8 mouse cellular contexts compared by ENCODE assay signal in genomic region chr17:71250819-71251600, GRCm38 (mm10).
DNase-seq lines count a peak whose midpoint lies in the region; ATAC-seq and TF ChIP-seq lines count a peak whose summit lies in the region.

No protein-coding gene starts in this region.

- 56% methylated on average over 16 of the region's 16 CpGs for WGBS in heart, embryonic 12.5 days

- peak overlapping the region; percentile 32 for H3K4me3 ChIP-seq in gastrocnemius, adult 2 months
- H3K4me3 ChIP-seq in heart, embryonic 12.5 days: no peak overlapping the region

- H3K9me3 ChIP-seq in heart, embryonic 12.5 days (replicated peaks): no peaks in the 10 kb centered on the region

- peak overlapping the region; percentile 72 for H3K27ac ChIP-seq in gastrocnemius, adult 2 months
- peak overlapping the region; percentile 92 for H3K27ac ChIP-seq in heart, embryonic 12.5 days (ENCODE audit: poor library complexity, severe bottlenecking)

- H3K4me1 ChIP-seq in heart, embryonic 12.5 days (replicated peaks): peaks cover 83% of the 10 kb centered on the region

- H3K36me3 ChIP-seq in heart, embryonic 12.5 days: peaks cover 24% of the 10 kb centered on the region

- TF ChIP-seq CTCF in gastrocnemius, adult 2 months (IDR thresholded peaks at IDR 0.05): peak; percentile 16; the same call in 1 of the 2 replicates

- no peaks in the 10 kb centered on the region for H3K27me3 ChIP-seq in heart, embryonic 12.5 days (replicated peaks)

- intact Hi-C loops in gastrocnemius, adult 2 months (cut with DNase I): loop anchor here (5.0 kb wide), 1 partner anchor 61 kb away; the partner anchor contains the start of gene Emilin2
- intact Hi-C loops in left cerebral cortex, postnatal 14 days (cut with DNase I): loop anchor here (5.0 kb wide), 1 partner anchor 61 kb away; the partner anchor contains the start of gene Emilin2

- ATAC-seq in heart, embryonic 12.5 days (ENCODE audit: insufficient number of reproducible peaks, low FRiP score): peak; percentile 70
- no peak for ATAC-seq in CD4-positive, CD25-positive, alpha-beta regulatory T cell, adult 4 months

- peak; percentile 47 for DNase-seq in gastrocnemius, adult 2 months
- no peak for DNase-seq in gastrocnemius, postnatal 10 days
- peak; percentile 82 for DNase-seq in adrenal gland, adult 8-10 months
- peak; percentile 51 to 77 for DNase-seq in left cerebral cortex, postnatal 14 days (ENCODE audit: low spot score in 2 of 2)
- DNase-seq in right cerebral cortex, postnatal 14 days: peak; percentile 42
- no peak for DNase-seq in Muller cell, postnatal 12 days (ENCODE audit: inconsistent ontology term)

- H3K9ac ChIP-seq in heart, embryonic 12.5 days: 0 out of 2 replicates have a peak overlapping the region, but pooled peaks have one; percentile 26

- peak overlapping the region; percentile 3; the same call in 1 of the 2 replicates for H3K4me2 ChIP-seq in heart, embryonic 12.5 days

Comparison
In these comparisons a context has a peak if more than half of its experiments do, and no peak if none do; other contexts are left out.
1. DNase-seq: peak in gastrocnemius, adult 2 months (single experiment), adrenal gland, adult 8-10 months (single experiment), left cerebral cortex, postnatal 14 days (2 of 2) and right cerebral cortex, postnatal 14 days (single experiment); none in gastrocnemius, postnatal 10 days (single experiment) and Muller cell, postnatal 12 days (single experiment).